In the genomic region with DNA sequence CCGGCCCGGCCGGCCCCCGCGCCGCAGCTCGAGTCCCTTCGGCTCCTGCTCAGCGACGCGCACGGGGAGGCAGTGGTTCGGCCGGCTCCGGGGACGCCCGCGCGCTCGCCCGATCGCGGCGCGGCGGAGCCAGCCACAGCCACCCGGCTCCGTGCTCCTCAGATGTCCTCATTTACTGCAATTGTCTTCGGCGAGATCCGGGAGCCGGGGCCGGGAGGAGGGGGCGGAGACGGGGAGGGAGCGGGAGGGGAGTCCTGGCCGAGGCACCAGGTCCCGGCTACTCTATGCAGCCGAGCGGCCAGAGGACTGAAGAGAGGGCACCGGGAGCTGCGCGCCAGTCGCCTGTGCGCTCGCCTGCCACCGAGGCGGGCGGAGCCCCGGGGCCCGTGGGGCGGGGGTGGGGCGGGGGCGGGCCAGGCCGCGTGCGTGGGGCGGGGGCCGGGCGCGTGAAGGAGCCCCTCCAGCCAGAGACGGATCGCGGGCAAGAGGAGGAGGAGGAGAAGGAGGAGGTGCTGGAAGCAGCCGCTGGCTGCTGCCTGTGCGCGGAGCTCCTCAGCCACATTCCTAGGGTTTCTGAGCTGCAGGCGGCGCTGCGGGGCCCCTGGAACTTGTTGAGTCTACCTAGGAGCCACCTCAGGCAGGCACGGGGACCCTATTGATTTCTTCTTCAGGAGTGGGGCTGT, we compare ENCODE assay signal across 8 mouse cellular contexts. TPM values are rescaled to one million over a fixed set of nuclear protein-coding genes. Genes with fewer than 3 reads are reported as not detected.
DNase-seq lines count a peak whose midpoint lies in the region; ATAC-seq and TF ChIP-seq lines count a peak whose summit lies in the region.

A gene (minus strand): TSS at position 504 of the 683 bp plus-strand sequence.

- H3K4me2 ChIP-seq in intestine, postnatal 0 days (replicated peaks; ENCODE audit: low read depth) = peak within 1 kb of the TSS; percentile 84
- peak within 1 kb of the TSS; percentile 96 for H3K4me2 ChIP-seq in limb, embryonic 11.5 days (ENCODE audit: low read depth, severe bottlenecking)
- peak within 1 kb of the TSS; percentile 95 for H3K4me2 ChIP-seq in midbrain, embryonic 12.5 days (replicated peaks)
- H3K4me2 ChIP-seq in stomach, embryonic 15.5 days = peak within 1 kb of the TSS; percentile 95

- no peaks in the 10 kb centered on the region for H3K4me1 ChIP-seq in intestine, postnatal 0 days (replicated peaks; ENCODE audit: control insufficient read depth, insufficient read depth, low read length)
- peaks cover 5% of the 10 kb centered on the region; the same call in 1 of the 2 replicates for H3K4me1 ChIP-seq in limb, embryonic 11.5 days (ENCODE audit: control insufficient read depth, insufficient read depth, low read length)
- peaks cover 21% of the 10 kb centered on the region for H3K4me1 ChIP-seq in midbrain, embryonic 12.5 days
- peaks cover 13% of the 10 kb centered on the region for H3K4me1 ChIP-seq in stomach, embryonic 15.5 days

- no peaks in the 10 kb centered on the region for H3K36me3 ChIP-seq in intestine, postnatal 0 days (ENCODE audit: control insufficient read depth, insufficient read depth)
- H3K36me3 ChIP-seq in limb, embryonic 11.5 days (ENCODE audit: control insufficient read depth, insufficient read depth, low read length) = no peaks in the 10 kb centered on the region; the same call in 1 of the 2 replicates
- no peaks in the 10 kb centered on the region for H3K36me3 ChIP-seq in midbrain, embryonic 12.5 days
- H3K36me3 ChIP-seq in stomach, embryonic 15.5 days = no peaks in the 10 kb centered on the region

- no peaks in the 10 kb centered on the region for H3K9me3 ChIP-seq in intestine, postnatal 0 days (ENCODE audit: control insufficient read depth)
- no peaks in the 10 kb centered on the region for H3K9me3 ChIP-seq in limb, embryonic 11.5 days (ENCODE audit: control insufficient read depth, low read length)
- no peaks in the 10 kb centered on the region for H3K9me3 ChIP-seq in midbrain, embryonic 12.5 days
- no peaks in the 10 kb centered on the region for H3K9me3 ChIP-seq in stomach, embryonic 15.5 days

- ATAC-seq in intestine, postnatal 0 days = no peak; the same call in 1 of the 2 replicates
- ATAC-seq in limb, embryonic 11.5 days (ENCODE audit: insufficient number of reproducible peaks, low FRiP score, low TSS enrichment, low read depth) = peak; percentile 76
- ATAC-seq in midbrain, embryonic 12.5 days (ENCODE audit: low FRiP score, low read depth) = peak; percentile 81
- peak; percentile 64 for ATAC-seq in stomach, embryonic 15.5 days (ENCODE audit: insufficient read depth, low FRiP score, low read depth)
- ATAC-seq in CD4-positive, CD25-positive, alpha-beta regulatory T cell, adult 4 months = no peak

- no peak within 1 kb of the TSS for H3K27ac ChIP-seq in intestine, postnatal 0 days (ENCODE audit: low read depth, low read length)
- no peak within 1 kb of the TSS for H3K27ac ChIP-seq in limb, embryonic 11.5 days (replicated peaks; ENCODE audit: low read depth, low read length)
- H3K27ac ChIP-seq in midbrain, embryonic 12.5 days (replicated peaks) = 0 out of 2 replicates have a peak within 1 kb of the TSS, but pooled peaks have one; percentile 25
- H3K27ac ChIP-seq in stomach, embryonic 15.5 days = no peak within 1 kb of the TSS

- H3K9ac ChIP-seq in intestine, postnatal 0 days (ENCODE audit: low read depth, low read length) = no peak within 1 kb of the TSS
- peak within 1 kb of the TSS; percentile 52 for H3K9ac ChIP-seq in limb, embryonic 11.5 days (ENCODE audit: low read length)
- peak within 1 kb of the TSS; percentile 61 for H3K9ac ChIP-seq in midbrain, embryonic 12.5 days (replicated peaks)
- peak within 1 kb of the TSS; percentile 29 for H3K9ac ChIP-seq in stomach, embryonic 15.5 days

- peak within 1 kb of the TSS; percentile 43 for H3K4me3 ChIP-seq in intestine, postnatal 0 days (ENCODE audit: low read depth, low read length)
- H3K4me3 ChIP-seq in limb, embryonic 11.5 days (ENCODE audit: low read depth, low read length) = peak within 1 kb of the TSS; percentile 48
- peak within 1 kb of the TSS; percentile 57 for H3K4me3 ChIP-seq in midbrain, embryonic 12.5 days
- H3K4me3 ChIP-seq in stomach, embryonic 15.5 days (replicated peaks) = peak within 1 kb of the TSS; percentile 48

- DNase-seq in adrenal gland, adult 2 months = peak; percentile 75
- peak; percentile 7 for DNase-seq in cerebellum, adult 9-11 months
- DNase-seq in frontal cortex, postnatal 10 days (ENCODE audit: low spot score in 2 of 2) = peak; percentile 59 to 75
- peak; percentile 80 for DNase-seq in limb, embryonic 11.5 days (ENCODE audit: low spot score)

- peak; percentile 56 for TF ChIP-seq CTCF in intestine, postnatal 0 days (IDR thresholded peaks at IDR 0.05; ENCODE audit: low read depth)

- H3K27me3 ChIP-seq in intestine, postnatal 0 days (replicated peaks; ENCODE audit: control insufficient read depth, insufficient read depth, low read length) = peaks cover 20% of the 10 kb centered on the region
- peaks cover 5% of the 10 kb centered on the region for H3K27me3 ChIP-seq in limb, embryonic 11.5 days (ENCODE audit: control insufficient read depth, insufficient read depth, low read length)
- H3K27me3 ChIP-seq in midbrain, embryonic 12.5 days = peaks cover 47% of the 10 kb centered on the region
- peaks cover 11% of the 10 kb centered on the region; the same call in 1 of the 2 replicates for H3K27me3 ChIP-seq in stomach, embryonic 15.5 days (replicated peaks)

- WGBS in intestine, postnatal 0 days = 4% methylated on average over 39 of the region's 71 CpGs
- WGBS in limb, embryonic 11.5 days = under 1% methylated on average over 36 of the region's 71 CpGs
- 0% methylated on average over 50 of the region's 71 CpGs for WGBS in midbrain, embryonic 12.5 days
- 1% methylated on average over 40 of the region's 71 CpGs for WGBS in stomach, embryonic 15.5 days

RNA-seq across cellular contexts. Expression of the gene that starts here (rescaled TPM):
- total RNA-seq in adrenal gland, adult 2 months (2021) = 1 to 10 TPM; 3.8 to 4.2 TPM
- polyA plus RNA-seq in adrenal gland, adult 2 months (2012; rRNA removed) = 2.3 and 2.6 TPM in 2 replicates
- polyA plus RNA-seq in intestine, postnatal 0 days (2015; fragmentation: Nextera tagmentation; extraction: Ambion mirVana) = 0.55 and 0.80 TPM in 2 replicates
- polyA plus RNA-seq in limb, embryonic 11.5 days (2014; fragmentation: Nextera tagmentation; extraction: Ambion mirVana) = 3.2 and 3.4 TPM in 2 replicates
- 2.4 and 2.7 TPM in 2 replicates for polyA plus RNA-seq in midbrain, embryonic 12.5 days (2016; fragmentation: Nextera tagmentation; extraction: Ambion mirVana)
- 2.1 and 2.3 TPM in 2 replicates for polyA plus RNA-seq in stomach, embryonic 15.5 days (2015; fragmentation: Nextera tagmentation; extraction: Ambion mirVana)
- under 1 TPM in 1 of 2 experiments, not detected in 1; 0.16 TPM for polyA plus RNA-seq in CD4-positive, CD25-positive, alpha-beta regulatory T cell, adult 4 months (2017; shearing (Covaris generic))

Comparison
In these comparisons a context has a peak if more than half of its experiments do, and no peak if none do; other contexts are left out.
1. DNase-seq: peak in every context shown above with its lines; median percentile 80 in limb, embryonic 11.5 days; 75 in adrenal gland, adult 2 months; 67 in frontal cortex, postnatal 10 days; 7 in cerebellum, adult 9-11 months.
2. ATAC-seq: peak in limb, embryonic 11.5 days (single experiment), midbrain, embryonic 12.5 days (single experiment) and stomach, embryonic 15.5 days (single experiment); none in intestine, postnatal 0 days (single experiment) and CD4-positive, CD25-positive, alpha-beta regulatory T cell, adult 4 months (single experiment).
3. Peak in every context shown above with its lines, with median percentiles within 50 percentile points of each other: H3K4me2 ChIP-seq and H3K4me3 ChIP-seq.